ENCODE assay signal across 8 mouse cellular contexts in genomic region chr10:12548616-12549084, GRCm38 (mm10).
DNase-seq lines count a peak whose midpoint lies in the region; ATAC-seq and TF ChIP-seq lines count a peak whose summit lies in the region.

No protein-coding gene starts in this region.

- H3K9ac ChIP-seq in heart, embryonic 14.5 days (ENCODE audit: low read length) = peak overlapping the region; percentile 60
- peak overlapping the region; percentile 18; the same call in 1 of the 2 replicates for H3K9ac ChIP-seq in kidney, postnatal 0 days (ENCODE audit: low read depth, low read length)

- no peak overlapping the region for H3K27ac ChIP-seq in heart, embryonic 14.5 days (replicated peaks in 1 of 2; ENCODE audit: control insufficient read depth in 1 of 2, insufficient read depth in 1 of 2, low read depth in 2 of 2, low read length in 2 of 2)
- peak overlapping the region; percentile 57; the same call in 1 of the 2 replicates for H3K27ac ChIP-seq in kidney, postnatal 0 days

- WGBS in heart, embryonic 14.5 days = 3% methylated on average over 13 of the region's 13 CpGs
- under 1% methylated on average over 13 of the region's 13 CpGs for WGBS in kidney, postnatal 0 days

- DNase-seq in gastrocnemius, postnatal 14 days = peak; percentile 24
- DNase-seq in gastrocnemius, adult 18-20 months (ENCODE audit: low spot score) = no peak
- peak; percentile 84 for DNase-seq in embryo, embryonic 11 days
- DNase-seq in kidney, postnatal 0 days (ENCODE audit: low spot score) = peak; percentile 86
- DNase-seq in lung, postnatal 14 days = peak; percentile 33
- peak; percentile 74 for DNase-seq in retina, postnatal 1 day
- DNase-seq in urinary bladder, postnatal 25 days (ENCODE audit: low spot score) = no peak

- peak overlapping the region; percentile 39 to 49 for H3K4me3 ChIP-seq in heart, embryonic 14.5 days (ENCODE audit: control insufficient read depth in 1 of 2, insufficient read depth in 1 of 2, low read depth in 1 of 2, low read length in 2 of 2)
- peak overlapping the region; percentile 37 for H3K4me3 ChIP-seq in kidney, postnatal 0 days (replicated peaks; ENCODE audit: low read depth, low read length)

- no peaks in the 10 kb centered on the region for H3K27me3 ChIP-seq in heart, embryonic 14.5 days (ENCODE audit: control insufficient read depth, insufficient read depth, low read length)
- no peaks in the 10 kb centered on the region for H3K27me3 ChIP-seq in kidney, postnatal 0 days (ENCODE audit: insufficient read depth, low read length)

- H3K9me3 ChIP-seq in heart, embryonic 14.5 days (ENCODE audit: control insufficient read depth, low read length) = no peaks in the 10 kb centered on the region
- no peaks in the 10 kb centered on the region for H3K9me3 ChIP-seq in kidney, postnatal 0 days (replicated peaks; ENCODE audit: low read length)

- ATAC-seq in heart, embryonic 14.5 days (ENCODE audit: insufficient number of reproducible peaks, insufficient read depth, low FRiP score, low read depth) = peak; percentile 77
- peak; percentile 84 for ATAC-seq in kidney, postnatal 0 days (replicated peaks; ENCODE audit: low FRiP score, low read depth)

- intact Hi-C loops in gastrocnemius, postnatal 14 days (cut with DNase I; ENCODE audit: low total_unique reads) = no loop called here

- no peaks in the 10 kb centered on the region for H3K36me3 ChIP-seq in heart, embryonic 14.5 days (ENCODE audit: control insufficient read depth, insufficient read depth, low read length)
- no peaks in the 10 kb centered on the region for H3K36me3 ChIP-seq in kidney, postnatal 0 days (ENCODE audit: insufficient read depth, low read length)

- H3K4me2 ChIP-seq in heart, embryonic 14.5 days (ENCODE audit: low read length) = peak overlapping the region; percentile 75
- H3K4me2 ChIP-seq in kidney, postnatal 0 days (ENCODE audit: low read length) = peak overlapping the region; percentile 55

- peaks cover 7 to 14% of the 10 kb centered on the region in 2 experiments for H3K4me1 ChIP-seq in heart, embryonic 14.5 days (ENCODE audit: control insufficient read depth in 2 of 2, insufficient read depth in 2 of 2, low read length in 2 of 2)
- peaks cover 21% of the 10 kb centered on the region for H3K4me1 ChIP-seq in kidney, postnatal 0 days (replicated peaks; ENCODE audit: insufficient read depth, low read length)

- TF ChIP-seq CTCF in kidney, postnatal 0 days (IDR thresholded peaks at IDR 0.05; ENCODE audit: low read depth) = peak; percentile 39; the same call in 1 of the 2 replicates

Comparison
In these comparisons a context has a peak if more than half of its experiments do, and no peak if none do; other contexts are left out.
1. DNase-seq: peak in gastrocnemius, postnatal 14 days (single experiment), embryo, embryonic 11 days (single experiment), kidney, postnatal 0 days (single experiment), lung, postnatal 14 days (single experiment) and retina, postnatal 1 day (single experiment); none in gastrocnemius, adult 18-20 months (single experiment) and urinary bladder, postnatal 25 days (single experiment).